Mouse (Mus musculus) stomach, embryonic 15.5 days (tissue): ENCODE results near the gene Col26a1. TPM values are rescaled to one million over a fixed set of nuclear protein-coding genes. Genes with fewer than 3 reads are reported as not detected.

Experiments
- ATAC-seq: fragments of 200-750 bp; cut with Nextera tagmentation; 2 replicates; pipeline ENCODE4 v1.8.0; 2017; ENCODE audit warnings: low read depth, moderate number of reproducible peaks, moderate TSS enrichment; ENCODE audit not compliant: insufficient read depth, low FRiP score
- H3K27ac ChIP-seq: fragments of 300-500 bp; sonication (generic); 2 replicates; pipeline ENCODE4 v1.5.1; 2015; ENCODE audit warnings: mild to moderate bottlenecking, inconsistent platforms
- H3K27me3 ChIP-seq: fragments of 300-500 bp; sonication (generic); replicated peaks from 2 replicates; pipeline ENCODE4 v1.6.1; 2015; ENCODE audit warnings: inconsistent platforms
- H3K36me3 ChIP-seq: fragments of 300-500 bp; sonication (generic); 2 replicates; pipeline ENCODE4 v1.6.1; 2015; ENCODE audit warnings: inconsistent platforms
- H3K4me1 ChIP-seq: fragments of 300-500 bp; sonication (generic); 2 replicates; pipeline ENCODE4 v1.6.1; 2015; ENCODE audit warnings: inconsistent platforms
- H3K4me2 ChIP-seq: fragments of 300-500 bp; sonication (generic); 2 replicates; pipeline ENCODE4 v1.6.1; 2015; ENCODE audit warnings: mild to moderate bottlenecking, inconsistent platforms
- H3K4me3 ChIP-seq: fragments of 300-500 bp; sonication (generic); replicated peaks from 2 replicates; pipeline ENCODE4 v1.5.1; 2015; ENCODE audit warnings: inconsistent platforms
- H3K9ac ChIP-seq: fragments of 300-500 bp; sonication (generic); 2 replicates; pipeline ENCODE4 v1.6.1; 2015; ENCODE audit warnings: inconsistent platforms
- H3K9me3 ChIP-seq: fragments of 300-500 bp; sonication (generic); 2 replicates; pipeline ENCODE4 v1.6.1; 2016; ENCODE audit warnings: inconsistent platforms
- WGBS: fragments of 180-500 bp; shearing (Covaris S2); methylation state at CpG from one replicate; pipeline ENCODE4 v1.1.7; 2015; 5-methylcytosine and 5-hydroxymethylcytosine counted together
- polyA plus RNA-seq: library from polyadenylated mRNA; unstranded; fragments of >200 nt; fragmentation: Nextera tagmentation; extraction: Ambion mirVana; gene quantifications from 2 replicates; pipeline ENCODE4 v1.2.1, GENCODE M21; 2015

The Col26a1 gene
- polyA plus RNA-seq, 1 experiment from 2014 or later, result 20.6 TPM

DNA sequence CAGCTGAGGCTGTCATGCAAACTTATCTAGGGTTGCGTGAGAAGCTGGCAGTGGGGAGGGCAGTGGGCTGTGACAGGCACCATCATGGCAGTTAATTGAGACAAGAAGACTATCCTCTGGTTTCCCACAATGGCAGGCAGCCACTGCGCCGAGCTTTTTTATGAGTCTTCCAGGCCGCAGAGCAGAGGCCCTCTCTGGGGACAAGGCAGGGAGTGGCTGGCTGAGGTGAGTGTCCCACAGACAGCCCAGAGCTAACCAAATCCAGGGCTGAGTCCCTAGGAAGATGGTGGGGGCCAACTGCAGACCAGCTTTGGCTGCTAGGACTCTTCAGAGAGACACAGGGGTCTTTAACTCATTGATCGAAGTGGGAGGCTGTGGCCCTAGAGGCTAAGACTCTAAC lies 186.5 kb downstream of the Col26a1 start:
- no peaks in the 10 kb centered on the region for H3K27me3 ChIP-seq
- H3K4me3 ChIP-seq, result no peak overlapping the region
- H3K9me3 ChIP-seq, result no peaks in the 10 kb centered on the region
- no peaks in the 10 kb centered on the region for H3K4me1 ChIP-seq
- no peak for ATAC-seq
- H3K27ac ChIP-seq, result no peak overlapping the region
- H3K36me3 ChIP-seq, result no peaks in the 10 kb centered on the region
- 88% methylated on average over 5 of the region's 5 CpGs for WGBS
- no peak overlapping the region for H3K9ac ChIP-seq
- H3K4me2 ChIP-seq, result no peak overlapping the region

DNA sequence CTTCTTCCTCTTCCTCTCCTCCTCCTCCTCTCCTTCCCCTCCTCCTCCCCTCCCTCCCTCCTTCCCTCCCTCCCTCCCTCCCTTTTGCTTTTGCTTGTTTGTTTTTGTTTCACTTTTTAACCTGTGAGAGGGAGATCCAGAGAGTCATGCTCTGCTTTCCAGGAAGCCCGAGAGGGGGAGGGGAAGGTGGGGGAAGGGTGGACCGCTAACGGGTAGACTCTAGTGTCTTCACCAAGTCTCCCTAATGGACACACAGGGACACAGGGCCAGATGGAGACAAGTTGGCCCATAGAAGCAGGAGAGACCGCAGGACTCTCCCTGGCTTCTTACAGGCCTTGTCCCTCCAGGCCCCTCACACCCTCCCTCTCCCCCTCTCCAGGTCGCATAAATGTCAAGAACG lies 188.0 kb downstream of the Col26a1 start:
- Histone ChIP-seq H3K4me3 (no peak overlapping the region), H3K9me3 (no peaks in the 10 kb centered on the region), H3K4me2 (no peak overlapping the region), H3K27me3 (no peaks in the 10 kb centered on the region), H3K27ac (no peak overlapping the region), H3K9ac (no peak overlapping the region), H3K4me1 (no peaks in the 10 kb centered on the region), H3K36me3 (no peaks in the 10 kb centered on the region)
- ATAC-seq, result no peak
- 61% methylated on average over 6 of the region's 6 CpGs for WGBS

DNA sequence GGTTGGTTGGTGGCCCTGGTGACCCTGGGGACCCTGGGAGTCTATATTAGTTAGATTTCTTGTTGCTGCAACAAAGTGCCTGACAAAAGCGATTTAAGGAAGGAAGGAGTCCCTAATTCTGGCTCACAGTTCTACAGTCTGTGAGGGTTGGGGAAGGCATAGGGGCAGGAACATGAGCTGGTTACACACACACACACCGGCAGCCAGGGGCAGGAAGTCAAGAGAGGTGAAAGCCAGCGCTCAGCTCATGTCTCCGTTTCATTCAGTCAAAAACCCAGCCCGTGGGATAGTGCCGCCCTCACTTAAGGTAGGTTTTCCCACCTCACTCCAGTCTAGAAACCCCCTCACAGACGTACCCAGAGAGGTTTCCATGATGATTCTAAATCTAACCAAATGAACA lies 189.6 kb downstream of the Col26a1 start:
- no peaks in the 10 kb centered on the region for H3K36me3 ChIP-seq
- no peak overlapping the region for H3K9ac ChIP-seq
- H3K4me3 ChIP-seq, result no peak overlapping the region
- H3K9me3 ChIP-seq, result no peaks in the 10 kb centered on the region
- no peak for ATAC-seq
- H3K27me3 ChIP-seq, result no peaks in the 10 kb centered on the region
- H3K4me1 ChIP-seq, result no peaks in the 10 kb centered on the region
- no peak overlapping the region for H3K4me2 ChIP-seq
- WGBS, result 68% methylated on average over 7 of the region's 7 CpGs
- H3K27ac ChIP-seq, result no peak overlapping the region

DNA sequence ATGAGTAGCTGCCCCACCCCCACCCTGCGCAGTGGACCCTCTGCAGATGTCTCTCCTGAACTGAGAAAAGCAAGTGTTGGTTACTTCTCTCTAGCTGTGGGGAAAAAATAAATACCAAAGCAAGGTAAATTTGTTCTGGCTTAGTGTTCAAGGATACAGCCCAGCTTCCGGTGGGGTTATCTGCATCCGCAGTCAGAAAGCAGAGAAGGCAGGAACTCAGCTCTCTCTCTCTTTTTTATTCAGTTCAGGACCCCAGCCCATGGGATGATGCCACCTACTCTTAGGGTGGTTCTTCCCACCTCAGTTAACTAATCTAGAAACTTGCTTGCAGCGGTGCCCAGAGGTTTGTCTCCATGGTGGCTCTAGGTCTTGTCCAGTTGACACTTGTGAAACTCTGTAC lies 190.2 kb downstream of the Col26a1 start, which contains the start of gene Myl10:
Gene Myl10 (plus strand): TSS at position 363 of the 400 bp plus-strand sequence.
- WGBS, result 80% methylated on average over 4 of the region's 4 CpGs
- ATAC-seq, result no peak
- H3K4me1 ChIP-seq, result no peaks in the 10 kb centered on the region
- H3K27me3 ChIP-seq, result no peaks in the 10 kb centered on the region
- H3K9ac ChIP-seq, result no peak within 1 kb of the TSS
- no peaks in the 10 kb centered on the region for H3K36me3 ChIP-seq
- no peak within 1 kb of the TSS for H3K27ac ChIP-seq
- no peak within 1 kb of the TSS for H3K4me2 ChIP-seq
- H3K9me3 ChIP-seq, result no peaks in the 10 kb centered on the region
- no peak within 1 kb of the TSS for H3K4me3 ChIP-seq

Other genes with a start within 250 kb of the Col26a1 start
- gene Myl10, start 190.1 kb downstream of the Col26a1 start, polyA plus RNA-seq, result 0.27 and 0.28 TPM in 2 replicates
- 59.5 and 62.3 TPM in 2 replicates for gene Ift22, start 24.9 kb upstream of the Col26a1 start, polyA plus RNA-seq
- 246 and 259 TPM in 2 replicates for gene Fis1, start 70.1 kb upstream of the Col26a1 start, polyA plus RNA-seq
- gene Cldn15, start 83.4 kb upstream of the Col26a1 start, polyA plus RNA-seq, result 8.9 and 10.8 TPM in 2 replicates
- gene Plod3, start 103.8 kb upstream of the Col26a1 start, polyA plus RNA-seq, result 44.8 and 46.8 TPM in 2 replicates
- gene Znhit1, start 104.8 kb upstream of the Col26a1 start, polyA plus RNA-seq, result 90.6 and 94.3 TPM in 2 replicates
- gene Vgf, start 143.2 kb upstream of the Col26a1 start, polyA plus RNA-seq, result 0.83 and 1.1 TPM in 2 replicates
- gene Ap1s1, start 162.9 kb upstream of the Col26a1 start, polyA plus RNA-seq, result 189 and 211 TPM in 2 replicates
- 0.12 and 0.35 TPM in 2 replicates for gene Serpine1, start 189.1 kb upstream of the Col26a1 start, polyA plus RNA-seq
- gene Trim56, start 233.0 kb upstream of the Col26a1 start, polyA plus RNA-seq, result 9.7 and 10.2 TPM in 2 replicates